Mouse (Mus musculus): Measurements from ENCODE around the gene Ets1.

The Ets1 gene

GRCm38 (mm10) chr9:32728806-32729205, 92.8 kb downstream of the Ets1 start:
- no peak for DNase-seq (ENCODE audit: low read depth in 2 of 2, low spot score in 2 of 2)

DNA sequence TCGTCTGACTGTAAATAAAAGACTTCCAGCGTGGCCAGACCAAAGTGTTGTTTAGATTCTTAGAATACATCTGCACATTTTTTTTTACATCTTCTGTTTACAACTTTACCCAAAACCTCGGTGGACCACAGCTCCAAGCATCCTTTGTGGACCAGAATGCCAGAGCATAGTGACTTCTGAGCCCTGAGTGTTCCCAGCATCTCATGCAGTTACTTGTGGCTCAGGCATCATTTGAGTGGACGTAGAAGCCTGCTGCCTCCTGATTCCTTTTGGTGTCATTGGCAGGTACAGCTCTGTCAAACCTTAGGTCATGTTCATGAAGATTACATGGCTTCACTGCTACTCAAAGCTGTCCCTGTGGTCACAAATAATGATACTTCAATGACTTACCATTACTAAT, 93.2 kb downstream of the Ets1 start:
- DNase-seq (ENCODE audit: low read depth in 2 of 2, low spot score in 2 of 2) = no peak

DNA sequence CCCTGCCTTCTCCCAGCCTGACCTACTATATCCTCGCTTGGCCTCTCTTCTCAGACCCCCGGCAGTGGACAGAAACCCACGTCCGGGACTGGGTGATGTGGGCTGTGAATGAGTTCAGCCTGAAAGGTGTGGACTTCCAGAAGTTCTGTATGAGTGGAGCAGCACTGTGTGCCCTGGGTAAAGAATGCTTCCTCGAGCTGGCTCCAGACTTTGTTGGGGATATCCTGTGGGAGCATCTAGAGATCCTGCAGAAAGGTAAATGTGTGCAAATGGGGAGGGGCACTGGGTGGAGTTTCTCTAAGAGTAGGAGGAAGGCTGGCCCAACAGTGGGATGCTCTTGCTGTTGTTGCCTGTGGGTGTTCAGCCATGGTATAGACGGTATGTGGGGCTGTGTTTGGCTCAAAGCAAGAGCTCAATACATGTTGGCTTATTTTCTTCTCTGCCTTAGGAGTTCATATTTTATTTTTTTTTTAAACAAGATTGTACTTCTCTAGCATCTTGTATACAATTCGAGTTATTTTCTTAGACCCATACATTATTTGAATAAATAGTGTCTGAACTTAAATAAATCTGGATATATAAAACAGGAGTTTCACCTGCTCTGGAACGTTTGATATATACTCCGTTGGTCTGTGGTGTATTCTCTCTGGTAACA, 94.1 kb downstream of the Ets1 start:
- DNase-seq (ENCODE audit: low read depth in 2 of 2, low spot score in 2 of 2) = no peak

GRCm38 (mm10) chr9:32730656-32731590, 94.9 kb downstream of the Ets1 start:
- no peak for DNase-seq (ENCODE audit: low read depth in 2 of 2, low spot score in 2 of 2)

GRCm38 (mm10) chr9:32731787-32732186, 95.8 kb downstream of the Ets1 start:
- DNase-seq (ENCODE audit: low read depth in 2 of 2, low spot score in 2 of 2) = peak; percentile 58

DNA sequence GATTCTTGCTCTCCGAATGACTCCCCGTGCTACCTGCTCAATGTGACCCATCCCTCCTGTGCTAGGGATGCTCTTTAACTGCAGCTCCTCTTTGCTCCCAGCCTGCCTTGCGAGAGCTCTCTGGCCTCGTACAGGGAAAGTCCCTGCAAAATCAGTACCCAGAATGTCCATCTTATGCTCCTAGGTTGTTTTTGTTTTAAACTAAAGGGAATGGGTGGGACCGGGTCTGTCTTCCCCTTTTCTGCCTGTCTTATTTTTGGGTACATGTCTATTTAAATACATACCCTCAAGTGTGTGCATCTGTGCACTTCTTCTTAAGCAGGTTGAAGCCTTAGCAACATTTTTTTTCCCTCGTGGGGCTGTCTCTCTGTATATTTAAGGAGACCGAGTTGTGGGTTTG, 99.0 kb downstream of the Ets1 start:
- DNase-seq (ENCODE audit: low read depth in 2 of 2, low spot score in 2 of 2) = no peak

GRCm38 (mm10) chr9:32736051-32736450, 100.0 kb downstream of the Ets1 start:
- no peak for DNase-seq (ENCODE audit: low read depth in 2 of 2, low spot score in 2 of 2)

GRCm38 (mm10) chr9:32739988-32740387, 104.0 kb downstream of the Ets1 start:
- no peak for DNase-seq (ENCODE audit: low read depth in 2 of 2, low spot score in 2 of 2)

GRCm38 (mm10) chr9:32740751-32741387, 104.8 kb downstream of the Ets1 start:
- peak; percentile 71 to 72 for DNase-seq (ENCODE audit: low read depth in 2 of 2, low spot score in 2 of 2)

DNA sequence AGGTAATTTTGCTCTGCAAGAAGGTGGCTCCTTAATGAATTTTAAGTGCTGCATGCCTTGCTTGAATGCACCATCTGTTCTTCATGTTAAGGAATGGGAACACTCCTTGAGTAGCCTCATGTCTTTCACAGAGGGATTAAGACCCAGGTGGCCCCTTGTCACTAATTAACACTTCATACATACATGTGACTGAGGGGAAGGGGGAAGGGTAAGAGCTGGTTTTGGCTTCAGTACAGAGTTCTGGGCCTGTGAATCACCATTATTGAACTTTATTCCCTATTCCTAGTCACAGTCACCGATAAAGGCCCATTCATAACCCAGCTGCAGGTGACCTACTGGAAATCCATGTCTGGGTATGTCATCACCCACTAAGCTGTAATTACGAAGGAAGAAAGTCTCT, 105.7 kb downstream of the Ets1 start:
- DNase-seq (ENCODE audit: low read depth in 2 of 2, low spot score in 2 of 2) = no peak

GRCm38 (mm10) chr9:32743157-32743556, 107.1 kb downstream of the Ets1 start:
- no peak for DNase-seq (ENCODE audit: low read depth in 2 of 2, low spot score in 2 of 2)

- peak in 1 of 2 experiments; percentile 65 for DNase-seq (ENCODE audit: low read depth in 2 of 2, low spot score in 2 of 2)
Observed at GRCm38 (mm10) chr9:32743642-32744161, 107.7 kb downstream of the Ets1 start.

GRCm38 (mm10) chr9:32744288-32744687, 108.3 kb downstream of the Ets1 start:
- DNase-seq (ENCODE audit: low read depth in 2 of 2, low spot score in 2 of 2) = no peak

GRCm38 (mm10) chr9:32745079-32745763, 109.2 kb downstream of the Ets1 start:
- DNase-seq (ENCODE audit: low read depth in 2 of 2, low spot score in 2 of 2) = no peak

GRCm38 (mm10) chr9:32745998-32746397, 110.0 kb downstream of the Ets1 start:
- DNase-seq (ENCODE audit: low read depth in 2 of 2, low spot score in 2 of 2) = peak; percentile 69 to 79

- no peak for DNase-seq (ENCODE audit: low read depth in 2 of 2, low spot score in 2 of 2)
Observed at GRCm38 (mm10) chr9:32746615-32747014, 110.6 kb downstream of the Ets1 start.

DNA sequence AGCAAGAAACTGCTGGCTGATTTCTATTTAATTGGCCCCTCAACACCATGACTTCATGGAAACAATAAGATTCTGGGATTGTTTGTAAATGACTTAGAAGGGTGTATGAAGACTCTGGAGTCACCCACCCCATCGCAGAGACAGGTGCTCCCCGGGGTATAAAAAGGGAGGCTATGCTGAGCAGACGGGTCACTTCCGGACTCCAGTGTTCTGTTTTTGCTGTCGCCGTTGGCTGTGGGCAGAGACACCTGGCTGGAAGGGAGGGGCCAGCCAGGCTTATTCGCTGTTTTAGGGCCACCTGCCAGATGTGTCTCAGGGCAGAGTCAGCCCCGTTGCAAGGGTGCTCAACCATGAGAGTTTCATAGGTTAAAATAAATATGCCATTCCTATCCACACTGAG, 111.6 kb downstream of the Ets1 start:
- DNase-seq (ENCODE audit: low read depth in 2 of 2, low spot score in 2 of 2) = peak; percentile 62 to 68

- DNase-seq (ENCODE audit: low read depth in 2 of 2, low spot score in 2 of 2) = no peak
Observed at GRCm38 (mm10) chr9:32748552-32748951, 112.5 kb downstream of the Ets1 start.

DNA sequence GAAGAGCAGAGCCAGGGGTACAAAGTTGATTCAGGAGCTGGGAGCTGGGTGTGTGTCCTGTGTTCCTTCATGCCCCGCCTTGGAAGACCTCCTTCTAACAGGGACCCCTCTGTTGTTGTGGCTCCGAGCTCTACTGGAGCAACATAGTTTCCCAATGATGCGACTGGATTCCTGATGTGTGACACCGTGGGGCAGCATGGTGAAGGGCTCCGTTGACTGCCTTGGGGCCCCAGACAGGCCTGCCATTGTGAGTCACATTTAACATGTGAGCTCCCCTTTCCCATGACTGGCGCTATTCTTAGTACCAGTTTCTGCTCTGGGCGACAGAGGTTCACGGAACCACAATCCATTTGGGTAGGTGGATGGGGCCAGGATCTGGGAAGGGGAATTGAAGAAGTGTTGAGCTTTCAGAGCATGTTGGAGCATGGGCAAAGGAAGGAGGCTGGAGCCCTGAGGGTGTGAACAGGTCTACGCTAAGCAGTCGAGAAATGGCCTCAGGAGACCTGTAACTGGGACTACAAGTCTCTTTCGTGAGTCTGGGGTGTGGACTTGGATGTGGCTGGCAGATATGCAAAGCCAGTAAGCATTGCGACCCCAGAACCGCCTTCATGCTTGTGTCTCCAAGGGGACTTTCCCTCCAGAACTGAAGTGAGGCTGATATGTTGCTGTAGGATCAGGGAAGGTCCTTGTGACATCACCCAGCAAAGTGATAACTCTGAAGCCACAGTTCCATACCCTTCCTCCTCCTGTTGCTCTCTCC, 113.9 kb downstream of the Ets1 start:
- no peak for DNase-seq (ENCODE audit: low read depth in 2 of 2, low spot score in 2 of 2)

GRCm38 (mm10) chr9:32752602-32753001, 116.6 kb downstream of the Ets1 start:
- DNase-seq (ENCODE audit: low read depth in 2 of 2, low spot score in 2 of 2) = no peak
